Mouse (Mus musculus) hindbrain, embryonic 11.5 days (tissue): Measurements from ENCODE around the gene Olfr411. TPM values are rescaled to one million over a fixed set of nuclear protein-coding genes. Genes with fewer than 3 reads are reported as not detected.

ENCODE experiments used
- ATAC-seq: fragments of 200-750 bp; cut with Nextera tagmentation; 2 replicates; pipeline ENCODE4 v1.8.0; 2017; ENCODE audit warnings: mild to moderate bottlenecking, moderate TSS enrichment, moderate library complexity; ENCODE audit not compliant: low FRiP score
- DNase-seq: peaks from one replicate; pipeline ENCODE4 v3.0.0-alpha.2; 2015; ENCODE audit warnings: low spot score
- H3K27ac ChIP-seq: fragments of 300-500 bp; sonication (generic); 2 replicates; pipeline ENCODE4 v1.5.1; 2014; ENCODE audit warnings: mild to moderate bottlenecking, low read depth, low read length
- H3K27me3 ChIP-seq: fragments of 300-500 bp; sonication (generic); 2 replicates; pipeline ENCODE4 v1.6.1; 2014; ENCODE audit warnings: mild to moderate bottlenecking, low read length, moderate library complexity, mixed read lengths; ENCODE audit not compliant: control insufficient read depth, insufficient read depth
- H3K36me3 ChIP-seq: fragments of 300-500 bp; sonication (generic); 2 replicates; pipeline ENCODE4 v1.6.1; 2014; ENCODE audit warnings: mild to moderate bottlenecking, low read length, moderate library complexity, mixed read lengths; ENCODE audit not compliant: control insufficient read depth, insufficient read depth
- H3K4me1 ChIP-seq: fragments of 300-500 bp; sonication (generic); replicated peaks from 2 replicates; pipeline ENCODE4 v1.6.1; 2014; ENCODE audit warnings: low read length, mixed read lengths; ENCODE audit not compliant: control insufficient read depth, insufficient read depth
- H3K4me2 ChIP-seq: fragments of 300-500 bp; sonication (generic); replicated peaks from 2 replicates; pipeline ENCODE4 v1.6.1; 2014; ENCODE audit warnings: mild to moderate bottlenecking, low read depth, low read length
- H3K4me3 ChIP-seq: fragments of 300-500 bp; sonication (generic); 2 replicates; pipeline ENCODE4 v1.5.1; 2014; ENCODE audit warnings: low read depth, low read length
- H3K9ac ChIP-seq: fragments of 300-500 bp; sonication (generic); 2 replicates; pipeline ENCODE4 v1.6.1; 2014; ENCODE audit warnings: low read depth, low read length
- H3K9me3 ChIP-seq: fragments of 300-500 bp; sonication (generic); 2 replicates; pipeline ENCODE4 v1.6.1; 2016; ENCODE audit warnings: low read length; ENCODE audit not compliant: control insufficient read depth
- WGBS: fragments of 180-500 bp; shearing (Covaris S2); extraction: QIAGEN DNeasy Blood & Tissue Kit; methylation state at CpG from one replicate; pipeline ENCODE4 v1.1.7; 2014; 5-methylcytosine and 5-hydroxymethylcytosine counted together
- polyA plus RNA-seq: library from polyadenylated mRNA; unstranded; fragments of >200 nt; fragmentation: Nextera tagmentation; extraction: Ambion mirVana; gene quantifications from 2 replicates; pipeline ENCODE4 v1.2.1, GENCODE M21; 2014

The Olfr411 gene
- not detected in 2 replicates for polyA plus RNA-seq

DNA sequence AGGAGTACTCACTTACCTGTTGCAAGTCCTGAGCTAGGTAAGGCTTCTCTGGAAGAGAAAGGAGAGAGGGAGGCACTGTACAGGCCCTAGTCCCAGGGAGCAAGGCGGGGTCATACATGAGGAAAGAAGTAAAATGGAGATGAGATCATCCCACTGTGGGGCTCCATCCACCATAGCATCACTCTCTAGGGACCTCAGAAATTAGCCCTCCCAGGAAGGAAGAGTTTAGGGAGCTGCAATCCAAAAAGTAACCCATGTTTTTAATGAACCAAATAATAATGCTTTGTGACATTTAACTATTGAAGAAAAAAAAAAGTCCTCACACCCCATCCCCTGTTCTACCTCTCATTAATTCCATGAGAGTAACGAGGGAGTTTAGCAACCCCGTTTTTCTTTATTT is at the start of gene Olfr411:
Olfr411 (minus strand) TSS at position 101 of the 400 bp plus-strand sequence.
- no peak within 1 kb of the TSS for H3K27ac ChIP-seq
- no peaks in the 10 kb centered on the region for H3K4me1 ChIP-seq
- H3K36me3 ChIP-seq: no peaks in the 10 kb centered on the region
- no peak within 1 kb of the TSS for H3K4me2 ChIP-seq
- DNase-seq: no peak
- H3K9me3 ChIP-seq: no peaks in the 10 kb centered on the region
- H3K27me3 ChIP-seq: no peaks in the 10 kb centered on the region
- 83% methylated on average over 3 of the region's 3 CpGs for WGBS
- H3K9ac ChIP-seq: no peak within 1 kb of the TSS
- no peak within 1 kb of the TSS for H3K4me3 ChIP-seq
- no peak for ATAC-seq

DNA sequence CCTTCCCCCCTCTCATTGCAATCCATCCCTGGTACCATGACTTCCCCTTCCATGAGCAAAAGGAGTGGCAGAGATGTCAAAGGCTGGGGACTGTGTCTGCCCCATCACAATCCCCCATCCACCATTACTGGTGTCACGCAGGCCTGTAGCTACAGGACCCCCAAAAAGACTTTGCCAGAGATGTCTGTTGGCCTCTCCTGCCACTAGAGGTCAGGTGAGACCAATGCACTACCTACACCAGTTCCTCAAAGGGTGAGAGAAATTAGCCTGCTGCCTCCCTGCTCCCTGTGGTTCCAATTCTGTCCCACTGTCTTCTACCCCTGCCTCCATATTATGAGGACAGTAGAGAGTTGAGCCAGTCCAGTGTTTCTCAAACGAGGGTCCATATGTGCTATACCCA is 49.7 kb upstream of the Olfr411 start:
- no peak overlapping the region for H3K27ac ChIP-seq

DNA sequence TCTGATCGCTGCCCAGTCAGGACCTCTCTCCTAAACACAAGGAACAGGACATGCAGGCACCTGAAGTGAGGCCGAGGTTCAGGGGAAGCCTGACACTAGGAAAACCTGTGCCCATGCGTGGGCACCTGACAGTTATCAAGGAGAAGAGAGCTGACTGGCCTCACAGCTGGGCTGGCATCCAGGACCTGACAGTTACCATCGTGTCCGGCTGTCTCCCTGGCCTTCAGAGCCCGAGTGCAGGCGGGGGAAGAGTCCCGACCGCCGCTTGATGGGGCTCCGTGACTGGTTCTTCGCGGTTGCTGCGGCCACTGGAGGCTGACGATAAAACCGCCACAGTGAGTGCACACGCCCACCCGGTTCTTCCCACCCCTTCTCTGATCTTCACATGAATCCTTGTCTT is 43.1 kb upstream of the Olfr411 start:
- no peak overlapping the region for H3K4me3 ChIP-seq
- H3K4me1 ChIP-seq: no peaks in the 10 kb centered on the region
- no peak overlapping the region for H3K9ac ChIP-seq
- DNase-seq: no peak
- H3K36me3 ChIP-seq: no peaks in the 10 kb centered on the region
- H3K9me3 ChIP-seq: no peaks in the 10 kb centered on the region
- H3K4me2 ChIP-seq: no peak overlapping the region
- ATAC-seq: no peak
- no peak overlapping the region for H3K27ac ChIP-seq
- WGBS: 81% methylated on average over 18 of the region's 18 CpGs
- no peaks in the 10 kb centered on the region for H3K27me3 ChIP-seq

More for the DNA sequence above, 49.7 kb upstream of the Olfr411 start:
- DNase-seq: no peak
- ATAC-seq: no peak
- WGBS: 53% methylated on average over 2 of the region's 2 CpGs
- no peak overlapping the region for H3K4me2 ChIP-seq
- H3K9me3 ChIP-seq: no peaks in the 10 kb centered on the region
- H3K27me3 ChIP-seq: no peaks in the 10 kb centered on the region
- H3K4me1 ChIP-seq: no peaks in the 10 kb centered on the region
- H3K4me3 ChIP-seq: no peak overlapping the region
- H3K36me3 ChIP-seq: no peaks in the 10 kb centered on the region
- H3K9ac ChIP-seq: no peak overlapping the region

DNA sequence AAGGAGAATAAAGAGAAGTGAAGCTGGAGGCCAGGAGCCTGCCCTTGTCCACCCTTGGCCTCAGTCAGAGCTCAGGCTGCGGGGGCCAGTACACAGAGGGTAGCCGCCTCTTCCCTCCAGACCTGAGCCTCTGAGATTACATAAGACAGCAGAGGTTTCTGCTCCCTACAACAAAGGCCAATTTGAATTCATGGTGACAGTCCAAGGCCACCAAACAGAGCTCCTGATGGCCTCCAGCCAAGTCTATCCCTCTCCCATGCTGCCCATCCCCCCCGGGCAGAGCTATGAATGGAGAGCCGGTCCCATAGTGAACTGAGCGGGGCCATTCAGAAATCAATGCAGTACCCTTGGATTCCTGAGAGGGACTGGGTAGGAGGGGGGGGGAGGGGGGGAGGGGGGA is 41.0 kb upstream of the Olfr411 start:
- Histone ChIP-seq H3K27me3 (no peaks in the 10 kb centered on the region), H3K4me3 (no peak overlapping the region), H3K4me2 (no peak overlapping the region), H3K4me1 (no peaks in the 10 kb centered on the region), H3K36me3 (no peaks in the 10 kb centered on the region), H3K9ac (no peak overlapping the region), H3K27ac (no peak overlapping the region), H3K9me3 (no peaks in the 10 kb centered on the region)
- ATAC-seq (peak; percentile 45; the same call in 1 of the 2 replicates), DNase-seq (peak; percentile 21)
- 67% methylated on average over 5 of the region's 5 CpGs for WGBS

DNA sequence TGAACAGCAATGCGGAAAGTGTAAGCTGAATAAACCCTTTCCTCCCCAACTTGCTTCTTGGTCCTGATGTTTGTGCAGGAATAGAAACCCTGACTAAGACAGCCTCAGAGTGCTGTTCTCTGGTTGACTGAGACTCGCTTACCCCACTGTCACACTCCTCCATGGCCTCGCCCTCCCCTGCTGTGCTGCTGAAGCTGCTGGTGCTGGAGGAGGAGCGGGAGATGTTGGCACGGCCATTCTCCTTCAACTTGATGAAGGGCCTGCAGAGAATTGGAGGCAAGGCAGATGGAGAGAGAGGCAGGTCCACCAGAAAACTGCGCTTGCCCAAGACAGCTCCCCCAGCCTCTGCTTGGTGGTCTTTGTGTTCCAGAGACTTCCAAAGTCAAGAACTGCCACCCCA is 40.5 kb upstream of the Olfr411 start:
- Histone ChIP-seq H3K4me3 (no peak overlapping the region), H3K4me1 (no peaks in the 10 kb centered on the region), H3K36me3 (no peaks in the 10 kb centered on the region), H3K4me2 (no peak overlapping the region), H3K9ac (no peak overlapping the region), H3K27me3 (no peaks in the 10 kb centered on the region), H3K27ac (no peak overlapping the region), H3K9me3 (no peaks in the 10 kb centered on the region)
- WGBS: 71% methylated on average over 6 of the region's 6 CpGs
- ATAC-seq (no peak), DNase-seq (no peak)

DNA sequence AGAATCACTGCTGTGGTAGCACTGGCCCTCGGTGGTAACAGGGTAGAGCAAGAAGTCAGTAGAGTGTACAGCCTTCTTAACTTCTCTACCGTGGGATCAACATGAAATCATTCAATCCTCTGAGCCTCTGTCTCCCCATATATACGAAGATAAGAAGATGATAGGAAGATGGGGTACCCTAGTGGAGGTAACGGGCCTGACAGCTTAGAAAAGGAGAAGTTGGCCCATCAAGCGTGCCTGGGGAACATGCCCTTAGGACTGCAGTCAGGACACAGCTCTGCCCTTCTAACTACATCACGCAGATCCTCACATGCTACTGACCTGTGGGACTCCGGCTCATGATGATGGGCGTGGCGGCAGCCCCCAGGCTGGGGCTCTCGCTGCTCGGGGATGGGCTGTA is 39.4 kb upstream of the Olfr411 start:
- ATAC-seq (no peak), DNase-seq (no peak)
- H3K4me2 ChIP-seq: no peak overlapping the region
- no peaks in the 10 kb centered on the region for H3K9me3 ChIP-seq
- H3K4me1 ChIP-seq: no peaks in the 10 kb centered on the region
- 92% methylated on average over 11 of the region's 11 CpGs for WGBS
- no peaks in the 10 kb centered on the region for H3K36me3 ChIP-seq
- no peak overlapping the region for H3K9ac ChIP-seq
- no peak overlapping the region for H3K27ac ChIP-seq
- H3K27me3 ChIP-seq: no peaks in the 10 kb centered on the region
- no peak overlapping the region for H3K4me3 ChIP-seq

DNA sequence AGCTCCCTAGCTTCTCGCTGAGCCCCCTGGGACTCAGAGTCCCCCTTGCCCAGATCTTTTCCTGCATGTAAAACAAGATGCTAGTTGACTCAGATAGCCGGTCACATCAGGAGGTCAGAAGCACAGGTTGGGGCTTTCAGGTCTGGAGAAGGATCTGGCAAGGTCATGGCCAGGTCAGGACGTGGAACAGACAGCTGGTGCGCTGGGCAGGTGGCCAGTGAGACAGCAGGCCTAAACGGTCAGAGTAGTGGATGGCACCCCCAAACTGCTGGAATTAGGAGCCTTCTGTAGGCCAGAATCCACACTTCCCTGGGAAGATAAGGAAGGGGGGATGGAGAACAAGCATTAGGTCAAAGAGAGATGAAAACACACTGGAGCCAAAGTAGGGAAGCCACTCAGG is 34.8 kb upstream of the Olfr411 start:
- no peaks in the 10 kb centered on the region for H3K4me1 ChIP-seq
- 78% methylated on average over 5 of the region's 5 CpGs for WGBS
- ATAC-seq: no peak

DNA sequence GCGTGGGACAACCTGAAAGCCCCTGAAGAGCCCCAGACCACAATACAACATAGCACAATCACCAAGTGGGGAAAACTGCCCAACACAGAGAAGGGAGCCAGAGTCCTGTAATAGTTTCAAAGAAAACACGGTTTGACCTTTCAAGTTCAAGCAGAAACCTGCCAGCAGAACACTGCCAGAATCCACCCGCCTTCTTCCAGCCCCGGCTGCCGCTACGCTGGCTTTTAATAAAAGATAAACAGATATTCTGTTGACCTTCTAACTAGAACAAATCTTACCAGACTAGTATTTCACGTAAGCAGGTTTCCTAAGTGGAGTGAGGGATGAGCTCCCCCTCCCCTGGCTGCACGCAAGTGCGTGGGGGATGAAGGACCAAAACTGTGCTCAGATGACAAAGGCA is 33.2 kb upstream of the Olfr411 start:
- DNase-seq: no peak
- 84% methylated on average over 9 of the region's 9 CpGs for WGBS

More for the DNA sequence above, 34.8 kb upstream of the Olfr411 start:
- no peaks in the 10 kb centered on the region for H3K36me3 ChIP-seq
- H3K27ac ChIP-seq: no peak overlapping the region
- H3K4me3 ChIP-seq: no peak overlapping the region
- H3K27me3 ChIP-seq: no peaks in the 10 kb centered on the region
- no peaks in the 10 kb centered on the region for H3K9me3 ChIP-seq
- no peak for DNase-seq
- H3K9ac ChIP-seq: no peak overlapping the region
- H3K4me2 ChIP-seq: no peak overlapping the region

DNA sequence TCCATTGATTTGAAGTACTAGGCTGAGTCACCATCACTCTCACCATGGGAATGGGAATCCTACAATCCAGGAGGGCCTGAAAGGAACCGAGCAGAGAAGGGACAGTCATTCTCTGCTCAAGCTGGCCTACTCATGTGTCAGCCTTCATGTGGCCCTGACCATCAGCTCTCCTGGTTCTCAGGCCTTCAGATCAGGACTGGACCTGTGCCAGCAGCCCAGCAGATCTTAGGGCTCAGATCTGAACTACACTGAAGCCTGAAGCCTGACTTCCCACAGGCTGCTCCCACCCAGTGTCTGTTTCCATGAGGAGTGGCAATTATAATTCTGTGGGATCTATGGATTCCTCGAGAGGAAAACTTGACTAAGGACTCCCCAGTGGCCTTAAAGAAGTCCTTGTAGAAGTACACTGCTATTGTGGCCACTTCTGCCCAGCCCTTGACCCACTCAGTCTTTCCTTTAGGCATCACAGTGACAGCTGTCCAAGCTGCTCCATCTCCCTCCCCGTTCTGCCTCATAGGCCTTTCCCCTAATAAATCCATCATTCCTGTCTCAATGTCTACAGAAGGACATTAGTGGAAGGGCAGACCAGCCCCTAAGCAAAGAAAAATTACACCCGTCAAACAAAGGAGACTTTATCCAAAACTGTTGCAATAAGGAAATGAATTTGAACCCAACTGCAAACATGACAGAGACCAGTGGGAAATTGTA is 26.9 kb upstream of the Olfr411 start:
- Histone ChIP-seq H3K9ac (no peak overlapping the region), H3K4me1 (no peaks in the 10 kb centered on the region), H3K27me3 (no peaks in the 10 kb centered on the region), H3K4me2 (no peak overlapping the region), H3K4me3 (no peak overlapping the region), H3K9me3 (no peaks in the 10 kb centered on the region), H3K27ac (no peak overlapping the region), H3K36me3 (no peaks in the 10 kb centered on the region)
- DNase-seq (no peak), ATAC-seq (no peak)
- 60% methylated on average over 4 of the region's 4 CpGs for WGBS

More for the DNA sequence above, 33.2 kb upstream of the Olfr411 start:
- no peaks in the 10 kb centered on the region for H3K9me3 ChIP-seq
- H3K4me1 ChIP-seq: no peaks in the 10 kb centered on the region
- H3K27ac ChIP-seq: no peak overlapping the region
- ATAC-seq: no peak
- H3K4me3 ChIP-seq: no peak overlapping the region
- no peaks in the 10 kb centered on the region for H3K36me3 ChIP-seq
- no peaks in the 10 kb centered on the region for H3K27me3 ChIP-seq
- H3K4me2 ChIP-seq: no peak overlapping the region
- no peak overlapping the region for H3K9ac ChIP-seq
